Mouse (Mus musculus): ENCODE measurements around the gene Snrpg.

DNA sequence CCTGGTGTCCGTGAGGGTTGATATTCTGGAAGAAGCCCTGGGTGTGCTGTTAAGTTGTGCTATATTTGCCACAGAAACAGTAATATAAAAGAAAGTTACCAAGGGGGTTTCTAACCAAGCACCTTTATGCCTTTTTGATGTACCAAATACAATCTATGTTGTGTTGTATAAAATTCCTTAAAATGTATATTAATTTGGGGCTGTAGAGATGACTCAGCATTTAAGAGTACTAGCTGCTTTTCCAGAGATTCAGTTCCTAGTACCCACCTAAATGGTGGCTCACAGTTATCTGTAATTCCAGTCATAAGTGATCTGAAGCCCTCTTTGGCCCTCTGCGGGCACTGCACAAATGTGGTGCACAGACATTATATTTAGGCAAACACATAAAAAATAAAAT is 4.3 kb upstream of the Snrpg start:
- TF ChIP-seq POLR2A (IDR thresholded peaks at IDR 0.05; ENCODE audit: insufficient read depth, low read length) (no peak), CTCF (IDR thresholded peaks at IDR 0.05; ENCODE audit: low read depth, low read length) (no peak)

All from ES-Bruce4 (cell line).